Mouse (Mus musculus) liver, postnatal 0 days (tissue): ENCODE data around the gene Ptpn6.

Experiments used
- CTCF ChIP-seq: sonication (generic); IDR thresholded peaks from 2 replicates; pipeline ENCODE4 v1.5.1; 2016; ENCODE audit warnings: antibody characterized with exemption, low read depth
- EP300 ChIP-seq: IDR thresholded peaks from 2 replicates; pipeline ENCODE4 v1.6.1; 2016; ENCODE audit warnings: antibody characterized with exemption, low read depth, mild to moderate bottlenecking

DNA sequence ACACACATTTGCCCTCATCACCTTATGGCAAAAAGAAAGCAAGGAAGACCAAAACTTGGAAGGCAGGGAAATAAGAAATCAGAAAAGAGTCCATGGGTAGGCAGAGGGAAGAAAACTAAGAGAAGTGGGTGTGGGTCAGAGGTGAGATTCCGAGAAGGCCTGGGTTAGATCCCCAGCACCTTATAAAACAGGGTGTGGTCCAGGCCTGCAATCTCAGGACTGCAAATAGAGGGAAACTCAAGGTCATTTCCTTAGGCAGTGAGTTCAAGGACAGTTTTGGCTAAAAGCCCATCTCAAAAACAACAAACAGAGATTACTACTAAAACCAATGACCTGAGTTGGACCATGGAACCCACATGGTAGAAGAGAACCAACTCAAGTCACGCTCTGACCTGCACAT lies 15.3 kb upstream of the Ptpn6 start:
- TF ChIP-seq CTCF, result no peak
- TF ChIP-seq EP300, result no peak
